Mouse (Mus musculus) central nervous system, embryonic 18 days (tissue): ENCODE results near the gene Acox2. TPM values are rescaled to one million over a fixed set of nuclear protein-coding genes. Genes with fewer than 3 reads are reported as not detected.

Experiments
- polyA plus RNA-seq: library from polyadenylated mRNA; depleted of rRNA; stranded (reverse); fragments of >200 nt; gene quantifications from 2 replicates; pipeline ENCODE4 v1.2.3, GENCODE M21; 2012; rRNA removed

Acox2 gene
- polyA plus RNA-seq = 0.11 and 0.13 TPM in 2 replicates

DNA sequence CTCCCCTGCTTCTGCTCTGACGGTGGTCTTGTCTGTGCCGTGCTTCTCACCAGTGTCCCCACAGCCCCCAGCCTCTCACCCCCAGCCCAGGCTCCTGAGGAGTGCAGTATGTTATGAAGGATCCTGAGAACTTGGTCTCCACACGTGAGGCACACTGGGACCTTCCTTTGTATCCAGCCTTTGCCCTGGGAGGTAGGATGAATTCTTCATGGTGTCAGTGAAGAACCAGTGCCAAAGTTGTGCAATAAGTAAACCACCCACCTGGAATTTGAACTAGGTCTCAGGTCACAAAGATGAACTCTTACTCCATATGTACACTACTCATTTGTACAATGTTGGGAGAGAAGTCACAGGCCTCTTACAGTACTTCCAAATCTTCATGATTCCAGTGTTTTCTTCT, at the start of gene Acox2:
Gene Acox2, minus strand, starts transcription at position 188 of the 400 bp plus-strand sequence.

DNA sequence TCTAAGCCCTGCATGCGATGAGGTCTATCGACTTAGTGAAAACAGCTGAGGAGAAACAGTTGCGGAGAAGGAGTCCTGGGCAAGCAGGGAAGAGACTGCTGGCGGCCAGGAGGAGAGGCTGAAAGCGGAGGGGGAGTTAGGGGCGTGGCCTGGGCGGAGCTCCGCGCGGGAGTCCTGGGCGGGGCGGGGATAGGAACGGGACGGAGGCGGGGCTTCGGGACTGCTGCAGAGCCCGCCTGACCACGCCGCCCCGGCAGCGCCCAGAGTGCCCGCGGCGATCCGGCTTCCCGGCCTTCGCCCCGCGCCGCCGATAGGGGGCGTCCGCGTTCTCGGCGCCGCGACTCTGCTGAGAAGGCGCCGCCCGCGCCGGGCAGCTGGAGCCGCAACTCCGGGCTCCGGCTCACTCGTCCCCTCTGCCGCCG, 45.3 kb downstream of the Acox2 start, which contains the start of gene Kctd6:
Gene Kctd6, plus strand, starts transcription at position 338 of the 422 bp plus-strand sequence.

Other genes starting within 250 kb of the Acox2 start
- gene Rpp14, start 179.0 kb downstream of the Acox2 start, polyA plus RNA-seq = 26.2 and 28.2 TPM in 2 replicates
- 66.0 and 66.3 TPM in 2 replicates for gene Pxk, start 161.1 kb downstream of the Acox2 start, polyA plus RNA-seq
- gene Pdhb, start 86.3 kb downstream of the Acox2 start, polyA plus RNA-seq = 201 and 216 TPM in 2 replicates
- gene Kctd6, start 45.2 kb downstream of the Acox2 start, polyA plus RNA-seq = 20.1 and 23.0 TPM in 2 replicates
- 4.3 TPM in 2 replicates for gene Fam107a, start 58.7 kb upstream of the Acox2 start, polyA plus RNA-seq
- 0.04 and 0.14 TPM in 2 replicates for gene Oit1, start 119.4 kb upstream of the Acox2 start, polyA plus RNA-seq